Mouse (Mus musculus): ENCODE results near the gene Gfra1. TPM values are rescaled to one million over a fixed set of nuclear protein-coding genes. Genes with fewer than 3 reads are reported as not detected.

Gfra1 gene
- total and polyA plus RNA-seq, 3 experiments, result not detected

DNA sequence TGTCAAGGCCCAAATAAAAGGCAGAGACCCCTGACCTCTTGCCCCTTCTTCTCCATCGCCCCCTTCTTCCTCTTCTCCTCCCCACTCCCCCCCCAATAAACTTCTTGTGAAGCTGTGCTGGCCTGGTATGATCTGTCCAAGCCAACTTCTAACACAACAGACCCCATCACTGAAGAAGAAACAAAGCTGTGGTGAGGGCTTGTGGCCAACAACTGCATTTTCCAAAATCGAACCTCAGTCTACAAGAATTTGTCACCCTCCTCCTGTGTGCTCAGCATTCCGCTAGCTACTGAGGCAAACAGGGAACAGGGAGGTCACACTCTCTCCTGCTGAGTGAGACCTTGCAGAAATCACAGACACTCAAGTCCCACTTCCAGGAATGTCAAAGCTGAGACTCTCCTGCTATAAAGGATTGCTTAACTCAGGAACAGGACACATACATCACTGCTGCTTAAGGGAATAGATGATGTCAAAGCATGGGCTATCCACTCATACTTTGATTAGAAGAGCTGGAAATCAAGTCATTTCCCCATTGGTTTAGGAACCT, 43.8 kb upstream of the Gfra1 start:
- no peak overlapping the region for H3K4me3 ChIP-seq (replicated peaks in 1 of 3; ENCODE audit: low read depth in 2 of 3, low read length in 2 of 3, poor library complexity in 1 of 3)
- no peak for TF ChIP-seq CTCF (conservative IDR thresholded peaks at IDR 0.05 in 1 of 2, IDR thresholded peaks at IDR 0.05 in 1 of 2; ENCODE audit: low read depth in 2 of 2, low read length in 2 of 2)
- no peak for TF ChIP-seq SIN3A (IDR thresholded peaks at IDR 0.05; ENCODE audit: low read length)
- no peak for TF ChIP-seq JUN (IDR thresholded peaks at IDR 0.05; ENCODE audit: insufficient read depth, low read depth, low read length)
- TF ChIP-seq NRF1 (IDR thresholded peaks at IDR 0.05; ENCODE audit: low read depth, low read length), result no peak
- TF ChIP-seq ZMIZ1 (IDR thresholded peaks at IDR 0.05; ENCODE audit: low read depth, low read length), result no peak
- TF ChIP-seq ELF1 (IDR thresholded peaks at IDR 0.05; ENCODE audit: low read depth, low read length), result no peak
- no peak for TF ChIP-seq BHLHE40 (IDR thresholded peaks at IDR 0.05; ENCODE audit: low read depth, low read length)
- TF ChIP-seq CHD1 (IDR thresholded peaks at IDR 0.05; ENCODE audit: low read depth, low read length), result no peak
- TF ChIP-seq POLR2A (IDR thresholded peaks at IDR 0.05; ENCODE audit: low read depth, low read length), result no peak
- no peak for TF ChIP-seq USF1 (IDR thresholded peaks at IDR 0.05; ENCODE audit: low read depth, low read length)
- no peak for TF ChIP-seq PAX5 (IDR thresholded peaks at IDR 0.05; ENCODE audit: low read length)
- TF ChIP-seq NELFE (IDR thresholded peaks at IDR 0.05; ENCODE audit: low read depth, low read length), result no peak
- TF ChIP-seq MAZ (IDR thresholded peaks at IDR 0.05; ENCODE audit: low read depth, low read length), result no peak
- no peak for TF ChIP-seq RAD21 (IDR thresholded peaks at IDR 0.05; ENCODE audit: low read depth, low read length)
- no peak for TF ChIP-seq CHD2 (IDR thresholded peaks at IDR 0.05; ENCODE audit: low read length)
- no peak for TF ChIP-seq TCF12 (IDR thresholded peaks at IDR 0.05; ENCODE audit: low read depth, low read length)
- no peak overlapping the region for H3K9ac ChIP-seq (ENCODE audit: insufficient read depth, low read depth)
- H3K27me3 ChIP-seq (replicated peaks), result no peaks in the 10 kb centered on the region
- in situ Hi-C loops (cut with MboI; ENCODE audit: low pct_ligation_motif_present, low pct_unique_long_range_greater_than_20kb, low sequenced_read_pairs) (no loop called here), dilution Hi-C loops (cut with MboI; ENCODE audit: extremely low pct_ligation_motif_present, extremely low pct_unique_long_range_greater_than_20kb, low sequenced_read_pairs) (no loop called here)
- no peak overlapping the region for H3K27ac ChIP-seq (ENCODE audit: insufficient read depth, low read depth)
- DNase-seq (ENCODE audit: extremely low read depth), result no peak
- peaks cover 4 to 5% of the 10 kb centered on the region in 2 experiments; a peak in 2 of 4 replicates for H3K4me1 ChIP-seq (ENCODE audit: control insufficient read depth in 1 of 2, insufficient read depth in 2 of 2)
- no peaks in the 10 kb centered on the region for H3K36me3 ChIP-seq (replicated peaks in 1 of 2; ENCODE audit: control insufficient read depth in 1 of 2, insufficient read depth in 1 of 2, low read length in 1 of 2)
- H3K4me2 ChIP-seq (ENCODE audit: insufficient read depth, low read depth, poor library complexity, severe bottlenecking), result no peak overlapping the region
- no peaks in the 10 kb centered on the region for H3K79me2 ChIP-seq (replicated peaks; ENCODE audit: control insufficient read depth, extremely low read depth, insufficient read depth, poor library complexity, severe bottlenecking)
- no peaks in the 10 kb centered on the region for H3K9me3 ChIP-seq (replicated peaks; ENCODE audit: low read length)

GRCm38 (mm10) chr19:58497106-58497505, 41.4 kb upstream of the Gfra1 start:
- in situ Hi-C loops (cut with MboI; ENCODE audit: low pct_ligation_motif_present, low pct_unique_long_range_greater_than_20kb, low sequenced_read_pairs), result no loop called here
- dilution Hi-C loops (cut with MboI; ENCODE audit: extremely low pct_ligation_motif_present, extremely low pct_unique_long_range_greater_than_20kb, low sequenced_read_pairs), result no loop called here

More at GRCm38 (mm10) chr19:58497106-58497505, 41.4 kb upstream of the Gfra1 start:
- Histone ChIP-seq H3K9me3 (replicated peaks; ENCODE audit: low read length) (no peaks in the 10 kb centered on the region), H3K4me3 (replicated peaks in 1 of 3; ENCODE audit: low read depth in 2 of 3, low read length in 2 of 3, poor library complexity in 1 of 3) (no peak overlapping the region), H3K4me1 (ENCODE audit: control insufficient read depth in 1 of 2, insufficient read depth in 2 of 2) (peaks cover 0 to 4% of the 10 kb centered on the region in 2 experiments; a peak in 2 of 4 replicates), H3K9ac (ENCODE audit: insufficient read depth, low read depth) (no peak overlapping the region), H3K4me2 (ENCODE audit: insufficient read depth, low read depth, poor library complexity, severe bottlenecking) (no peak overlapping the region), H3K36me3 (replicated peaks in 1 of 2; ENCODE audit: control insufficient read depth in 1 of 2, insufficient read depth in 1 of 2, low read length in 1 of 2) (no peaks in the 10 kb centered on the region), H3K27ac (ENCODE audit: insufficient read depth, low read depth) (no peak overlapping the region), H3K79me2 (replicated peaks; ENCODE audit: control insufficient read depth, extremely low read depth, insufficient read depth, poor library complexity, severe bottlenecking) (no peaks in the 10 kb centered on the region), H3K27me3 (replicated peaks) (no peaks in the 10 kb centered on the region)
- DNase-seq (ENCODE audit: extremely low read depth), result no peak
- TF ChIP-seq ETS1 (conservative IDR thresholded peaks at IDR 0.05; ENCODE audit: low read depth, low read length), result no peak
- no peak for TF ChIP-seq NELFE (IDR thresholded peaks at IDR 0.05; ENCODE audit: low read depth, low read length)
- no peak for TF ChIP-seq CTCF (conservative IDR thresholded peaks at IDR 0.05 in 1 of 2, IDR thresholded peaks at IDR 0.05 in 1 of 2; ENCODE audit: low read depth in 2 of 2, low read length in 2 of 2)
- no peak for TF ChIP-seq IRF4 (IDR thresholded peaks at IDR 0.05; ENCODE audit: low read depth, low read length)
- no peak for TF ChIP-seq RCOR1 (conservative IDR thresholded peaks at IDR 0.05; ENCODE audit: low read depth, low read length)
- TF ChIP-seq RAD21 (IDR thresholded peaks at IDR 0.05; ENCODE audit: low read depth, low read length), result no peak
